Mouse (Mus musculus): ENCODE measurements around the gene Disp1.

Gene Disp1

DNA sequence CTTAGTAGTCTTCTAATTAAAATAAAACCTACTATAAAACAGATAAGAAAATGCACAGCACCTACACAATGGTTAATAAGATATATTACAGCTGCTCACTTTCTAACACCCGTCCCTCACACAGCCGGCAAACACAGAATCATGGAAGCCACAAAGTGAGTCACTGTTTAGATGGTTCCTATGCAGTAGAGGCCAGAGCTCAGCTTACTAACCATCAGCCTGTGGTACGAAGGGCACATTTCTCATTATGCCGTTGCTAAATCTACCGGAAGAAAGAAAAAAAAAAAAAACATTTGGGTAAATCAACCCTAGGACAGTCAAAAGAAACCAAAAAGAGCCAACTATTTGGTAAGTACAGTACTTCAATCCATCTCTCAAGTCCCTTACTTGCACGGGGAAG lies 5.6 kb downstream of the Disp1 start:
- ChIA-PET CTCF (interaction anchor here in 2 of 4 experiments (0.6 to 1.0 kb wide), 4 partner anchors 23 to 120 kb away, joined by 3 to 5 read pairs (median 3); no protein-coding TSS in a partner anchor), POLR2A (interaction anchor here in 2 of 4 experiments (0.7 to 1.0 kb wide), 2 partner anchors 12 to 653 kb away, joined by 3 to 4 read pairs; no protein-coding TSS in a partner anchor)

DNA sequence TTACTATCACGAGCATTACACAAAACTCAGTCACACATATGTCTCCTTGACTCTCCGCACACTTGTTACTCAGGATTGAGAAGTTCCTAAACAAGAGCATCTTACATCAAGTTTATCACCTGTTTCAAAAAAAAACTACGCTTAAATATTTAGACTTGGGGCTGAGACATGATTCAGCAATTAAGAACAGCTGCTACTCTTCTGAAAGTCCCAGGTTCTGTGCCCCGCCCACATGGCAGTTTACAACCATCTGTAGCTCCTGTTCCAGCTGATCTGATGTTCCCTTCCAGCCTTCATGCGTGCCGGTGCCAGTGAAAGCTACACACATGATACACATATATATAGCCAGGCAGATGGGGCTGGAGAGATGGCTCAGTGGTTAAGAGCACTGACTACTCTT lies 7.5 kb downstream of the Disp1 start:
- ChIA-PET CTCF (interaction anchor here in 2 of 4 experiments (0.5 to 1.4 kb wide), 2 partner anchors 98 to 223 kb away, joined by 4 to 9 read pairs; no protein-coding TSS in a partner anchor), POLR2A (interaction anchor here in 1 of 4 experiments (0.8 kb wide), 1 partner anchor 18 kb away, joined by 3 read pairs; no protein-coding TSS in a partner anchor)

DNA sequence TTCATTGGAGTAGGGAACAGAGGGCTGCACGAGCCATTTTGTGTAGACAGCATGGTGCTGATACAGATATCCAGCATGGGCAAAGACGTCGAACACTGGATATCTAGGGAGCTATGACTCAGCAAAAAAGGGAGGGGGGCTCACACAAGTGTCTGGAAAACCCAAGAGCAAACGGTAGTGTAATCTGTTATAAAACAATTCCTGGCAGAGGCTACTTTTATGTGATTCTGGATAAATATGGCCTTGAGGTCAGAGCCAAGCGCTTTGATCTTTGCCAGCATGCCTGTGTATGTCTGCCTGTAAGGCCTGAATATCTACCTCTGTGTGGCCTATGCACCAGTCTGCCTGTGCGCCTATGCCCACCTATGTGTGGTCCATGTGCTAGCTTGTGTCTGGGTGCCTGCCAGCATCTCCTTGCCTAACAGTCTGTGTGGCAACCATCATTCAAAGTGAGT lies 8.5 kb downstream of the Disp1 start:
- POLR2A ChIA-PET, result interaction anchor here in 3 of 4 experiments (0.6 to 2.1 kb wide), 8 partner anchors 9 to 118 kb away, joined by 3 to 10 read pairs (median 3); partner anchors contain the start of gene Disp1 (in 2 of the 3)
- CTCF ChIA-PET, result no interaction called here

DNA sequence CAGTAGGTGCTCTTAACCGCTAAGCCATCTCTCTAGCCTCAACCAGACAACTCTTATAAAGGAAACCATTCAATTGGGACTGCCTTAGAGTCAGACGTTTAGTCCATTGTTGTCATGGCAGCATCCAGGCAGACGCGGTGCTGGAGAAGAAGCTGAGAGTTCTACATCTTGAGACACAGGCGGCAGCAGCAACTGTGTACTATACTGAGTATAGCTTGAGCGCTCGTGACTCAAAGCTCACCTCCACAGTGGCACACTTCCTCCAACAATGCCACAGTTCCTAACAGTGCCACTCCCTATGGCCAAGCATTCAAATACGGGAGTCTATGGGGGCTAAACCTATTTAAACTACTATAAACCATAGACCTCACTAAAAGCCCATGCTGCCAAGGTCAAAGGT lies 11.2 kb downstream of the Disp1 start:
- POLR2A ChIA-PET, result interaction anchor here in 2 of 4 experiments (0.5 to 1.3 kb wide), 3 partner anchors 115 to 761 kb away, joined by 3 to 4 read pairs (median 4); no protein-coding TSS in a partner anchor

DNA sequence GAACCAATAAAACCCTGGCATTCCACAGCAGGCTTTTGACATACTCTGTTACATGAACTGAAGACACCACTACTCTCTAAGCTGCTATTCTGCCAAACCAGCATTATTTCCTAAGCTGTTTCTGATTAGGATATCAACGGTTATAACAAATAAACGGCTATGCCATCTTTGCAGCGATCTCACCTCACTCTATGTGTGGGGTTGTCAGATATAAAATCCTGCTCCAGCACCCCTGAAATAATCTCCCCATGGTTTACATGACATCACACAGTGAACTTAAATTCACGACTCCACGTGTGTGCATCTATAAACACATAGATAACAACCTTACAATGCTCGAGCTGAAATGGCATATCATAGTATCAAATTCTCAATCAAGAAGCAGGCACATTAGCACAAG lies 13.7 kb downstream of the Disp1 start:
- CTCF ChIA-PET, result no interaction called here
- POLR2A ChIA-PET, result no interaction called here

More for the DNA sequence above, 11.2 kb downstream of the Disp1 start:
- CTCF ChIA-PET, result interaction anchor here in 1 of 4 experiments (0.5 kb wide), 1 partner anchor 615 kb away, joined by 3 read pairs; no protein-coding TSS in a partner anchor

DNA sequence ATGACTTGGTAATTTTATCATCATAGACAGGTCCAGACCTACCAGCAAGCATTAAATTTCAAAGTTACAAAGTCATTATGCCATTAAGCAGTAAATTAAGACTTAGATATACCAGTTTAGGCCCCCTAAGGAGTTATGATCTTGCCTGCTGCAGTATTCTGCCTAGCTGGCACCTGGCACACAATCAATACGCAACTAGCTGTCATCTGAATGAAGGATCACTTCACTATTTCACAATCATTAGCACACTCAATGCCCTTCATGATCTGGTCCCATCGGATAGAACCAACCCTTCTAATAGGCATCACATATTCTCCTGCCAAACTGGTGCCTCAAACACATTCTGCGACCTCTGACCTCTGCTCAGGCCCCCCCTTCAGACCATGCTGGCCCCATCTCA lies 14.2 kb downstream of the Disp1 start:
- ChIA-PET POLR2A (no interaction called here), CTCF (no interaction called here)

DNA sequence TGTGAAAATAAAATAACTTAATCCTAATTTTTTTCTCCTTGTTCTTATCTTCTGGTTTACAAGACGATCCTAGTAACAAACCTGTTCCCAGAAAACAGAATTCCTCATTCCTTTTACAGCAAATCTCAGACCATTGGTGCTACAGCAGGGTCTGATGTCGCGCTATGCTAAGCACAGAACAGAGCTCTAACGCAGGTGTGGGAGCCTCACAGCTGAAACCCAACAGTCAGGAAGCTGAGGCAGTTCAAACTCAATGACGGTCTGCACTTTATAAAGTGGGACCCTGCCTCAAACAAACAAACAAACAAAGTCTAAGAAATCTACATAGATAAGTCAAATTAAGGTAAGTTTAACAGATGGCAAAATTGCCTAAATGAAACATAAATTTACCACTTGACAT lies 20.4 kb downstream of the Disp1 start:
- CTCF ChIA-PET, result no interaction called here
- POLR2A ChIA-PET, result interaction anchor here in 1 of 4 experiments (1.2 kb wide), 1 partner anchor 105 kb away, joined by 3 read pairs; no protein-coding TSS in a partner anchor

DNA sequence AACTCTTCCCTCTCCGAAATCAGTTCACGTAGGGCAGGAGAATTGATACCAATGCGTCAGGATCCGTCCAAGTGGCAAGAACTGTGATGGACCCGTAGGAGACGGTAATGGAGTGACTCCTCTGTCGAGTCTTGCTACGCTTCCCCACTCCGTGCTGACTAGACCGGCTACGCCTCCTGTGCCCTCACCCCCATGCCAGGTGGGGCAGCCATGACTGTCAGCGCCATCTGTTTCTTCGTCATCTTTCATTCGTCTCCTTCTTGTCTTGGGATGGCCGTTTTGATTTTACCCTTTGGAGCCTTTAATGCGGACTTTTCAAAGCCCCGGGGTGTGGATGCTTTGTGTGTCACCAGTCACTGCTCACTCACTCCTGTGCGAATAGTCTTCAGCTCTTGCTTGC lies 26.6 kb downstream of the Disp1 start:
- POLR2A ChIA-PET, result interaction anchor here in 1 of 4 experiments (1.1 kb wide), 1 partner anchor 50 kb away, joined by 3 read pairs; no protein-coding TSS in a partner anchor

DNA sequence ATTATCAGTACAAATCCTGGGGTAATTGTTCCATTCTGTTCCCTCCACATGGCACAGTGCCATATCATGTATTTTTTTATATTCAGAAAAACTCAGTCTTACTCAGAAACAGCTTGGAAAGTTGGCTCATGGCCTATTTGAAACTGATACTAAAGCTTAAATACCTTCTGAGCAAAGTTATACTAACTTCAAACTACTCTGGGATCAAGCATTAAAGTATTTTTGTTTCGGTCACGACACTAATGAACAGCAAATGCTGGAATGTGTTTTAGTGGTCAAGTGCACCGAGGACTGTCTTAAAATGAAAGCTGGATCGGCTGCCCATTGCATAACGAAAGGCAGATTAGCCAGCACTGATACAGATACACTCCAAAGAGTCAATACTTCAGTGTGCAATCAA lies 27.2 kb downstream of the Disp1 start:
- POLR2A ChIA-PET, result interaction anchor here in 1 of 4 experiments (1.1 kb wide), 1 partner anchor 50 kb away, joined by 3 read pairs; no protein-coding TSS in a partner anchor
- CTCF ChIA-PET, result no interaction called here

More for the DNA sequence above, 26.6 kb downstream of the Disp1 start:
- CTCF ChIA-PET, result interaction anchor here in 1 of 4 experiments (0.6 kb wide), 1 partner anchor 1843 kb away, joined by 4 read pairs; no protein-coding TSS in a partner anchor

DNA sequence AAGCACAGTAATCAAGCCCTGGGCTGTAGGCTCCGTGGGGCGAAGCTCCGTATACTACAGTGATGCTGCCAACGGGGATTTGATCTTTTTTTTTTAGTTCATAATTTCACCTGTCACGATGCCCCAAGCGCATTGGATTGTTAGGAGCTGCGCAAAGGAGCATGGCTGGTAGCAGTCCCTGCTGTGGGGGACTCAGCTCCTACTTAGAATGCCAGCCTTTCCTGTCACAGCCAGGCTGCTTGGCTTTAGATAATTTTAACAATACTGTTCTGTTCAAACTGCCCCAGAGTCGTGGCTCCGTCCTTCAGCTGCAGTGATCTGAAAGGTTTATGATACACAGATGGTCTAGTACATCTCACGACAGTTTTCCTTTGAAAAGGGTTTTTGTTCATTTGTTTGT lies 29.9 kb downstream of the Disp1 start:
- POLR2A ChIA-PET, result no interaction called here
- CTCF ChIA-PET, result no interaction called here

DNA sequence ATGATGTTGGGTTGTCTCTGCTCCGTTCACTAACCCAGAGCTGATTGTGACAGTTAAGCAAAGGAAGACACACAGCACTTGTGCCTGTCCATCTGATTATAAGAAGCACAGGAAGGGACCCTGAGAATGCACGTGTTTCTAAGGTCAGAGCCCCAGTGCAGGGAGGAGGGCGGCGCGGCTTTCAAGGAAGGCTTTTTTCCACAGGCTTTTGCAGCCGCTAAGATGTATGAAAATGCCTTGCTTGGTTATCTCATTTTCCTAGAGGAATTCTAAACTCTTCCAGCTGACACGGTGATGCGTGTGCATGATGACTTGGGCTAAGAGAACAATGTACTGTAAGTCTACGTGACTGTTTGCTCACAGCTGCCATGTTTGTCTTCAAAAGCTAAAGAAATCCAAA lies 30.9 kb downstream of the Disp1 start:
- ChIA-PET CTCF (no interaction called here), POLR2A (no interaction called here)

DNA sequence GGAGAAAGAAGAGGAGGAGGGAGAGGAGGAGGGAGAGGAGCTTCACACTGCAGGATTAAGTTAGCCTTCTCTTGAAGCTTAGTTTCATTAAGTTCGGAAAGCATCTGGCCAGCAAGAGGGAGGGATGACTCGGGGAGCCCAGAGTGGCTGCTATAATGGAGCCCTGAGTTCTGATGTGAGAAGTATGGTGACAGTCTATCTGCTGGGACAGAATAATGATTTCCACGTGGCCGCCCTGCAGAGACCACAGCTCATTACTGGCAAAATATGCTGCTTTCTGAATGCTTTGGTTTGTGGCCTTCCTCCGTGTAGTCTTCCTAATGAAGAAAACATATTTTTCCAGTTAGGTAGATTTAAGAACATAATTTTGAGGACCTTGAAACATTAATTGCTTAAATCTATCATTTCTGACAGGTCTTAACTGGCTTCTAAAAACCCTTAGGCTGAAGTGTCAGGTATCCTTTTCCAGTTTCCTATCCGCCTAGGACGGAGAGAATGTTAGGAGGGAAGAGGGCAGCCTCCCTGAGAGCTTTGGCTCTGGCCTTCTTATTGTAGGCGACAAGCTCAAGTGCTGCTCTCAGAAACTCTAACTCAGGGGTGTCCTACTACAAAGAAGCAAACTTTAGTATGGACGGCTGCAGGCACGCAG lies 32.2 kb downstream of the Disp1 start:
- ChIA-PET CTCF (interaction anchor here in 1 of 4 experiments (0.6 kb wide), 1 partner anchor 12 kb away, joined by 4 read pairs; no protein-coding TSS in a partner anchor), POLR2A (interaction anchor here in 1 of 4 experiments (0.9 kb wide), 1 partner anchor 94 kb away, joined by 4 read pairs; no protein-coding TSS in a partner anchor)

DNA sequence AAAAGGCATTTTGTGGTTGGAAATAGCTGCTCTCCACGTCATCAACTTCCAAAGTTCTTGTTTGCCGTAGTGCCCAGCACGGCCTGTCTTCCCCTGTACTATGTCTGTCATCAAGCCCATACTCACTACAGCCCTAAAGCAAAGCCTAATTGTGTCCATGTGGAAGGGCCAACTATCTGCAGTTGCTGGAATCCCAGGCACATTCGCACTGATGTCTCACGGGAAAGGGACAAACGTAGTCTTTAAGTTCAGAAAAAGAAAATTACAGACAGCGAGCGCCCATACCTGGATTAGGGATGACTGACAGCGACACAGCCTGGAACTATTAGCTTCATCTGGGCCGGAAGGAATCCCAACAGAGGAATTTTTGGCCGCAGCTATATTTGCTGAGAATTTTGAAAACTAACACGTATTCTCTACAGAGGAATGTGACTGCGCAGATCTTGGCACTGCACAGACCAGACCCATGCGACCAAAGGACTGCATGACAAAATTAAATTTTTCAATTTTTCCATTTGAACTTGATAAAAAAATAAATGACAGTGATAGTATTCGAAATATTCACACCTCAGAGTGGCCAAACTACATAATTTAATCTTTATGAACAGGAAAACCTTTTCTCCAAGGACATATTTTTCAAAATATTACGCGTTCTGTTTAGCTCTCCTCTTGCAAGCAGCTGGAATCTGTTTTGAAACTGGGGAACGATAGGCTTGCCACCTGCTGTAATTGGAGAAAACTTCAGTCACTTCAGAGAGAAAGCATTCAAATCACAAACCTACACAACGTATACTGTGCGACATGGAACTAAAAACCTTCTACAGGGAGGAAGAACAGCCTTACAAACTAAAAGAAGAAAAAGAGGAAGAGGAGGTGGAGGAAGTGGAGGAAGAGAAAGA lies 33.0 kb downstream of the Disp1 start:
- POLR2A ChIA-PET, result interaction anchor here in 1 of 4 experiments (0.9 kb wide), 1 partner anchor 93 kb away, joined by 4 read pairs; no protein-coding TSS in a partner anchor
- CTCF ChIA-PET, result interaction anchor here in 1 of 4 experiments (0.6 kb wide), 1 partner anchor 11 kb away, joined by 4 read pairs; no protein-coding TSS in a partner anchor

DNA sequence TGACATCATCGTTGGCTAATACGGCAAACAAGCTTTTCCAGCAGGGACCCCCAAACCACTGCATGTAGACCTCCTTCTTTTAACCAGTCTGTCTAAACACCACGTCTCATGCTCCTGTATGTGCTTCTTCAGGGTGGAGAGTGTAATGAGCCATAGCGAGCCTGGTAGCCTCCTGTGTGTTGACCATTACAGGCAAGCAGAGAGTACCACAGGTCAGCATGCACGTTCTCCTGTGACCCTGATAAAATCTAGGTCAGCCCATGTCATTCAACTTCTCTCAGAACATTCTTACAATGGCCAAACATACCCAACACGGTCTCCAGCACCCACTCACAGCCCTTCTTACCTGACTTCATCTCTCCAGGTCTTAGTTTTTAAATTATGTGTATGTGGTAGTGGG lies 35.8 kb downstream of the Disp1 start:
- POLR2A ChIA-PET, result no interaction called here
- CTCF ChIA-PET, result interaction anchor here in 1 of 4 experiments (0.8 kb wide), 2 partner anchors 13 to 90 kb away, joined by 3 to 4 read pairs; no protein-coding TSS in a partner anchor

DNA sequence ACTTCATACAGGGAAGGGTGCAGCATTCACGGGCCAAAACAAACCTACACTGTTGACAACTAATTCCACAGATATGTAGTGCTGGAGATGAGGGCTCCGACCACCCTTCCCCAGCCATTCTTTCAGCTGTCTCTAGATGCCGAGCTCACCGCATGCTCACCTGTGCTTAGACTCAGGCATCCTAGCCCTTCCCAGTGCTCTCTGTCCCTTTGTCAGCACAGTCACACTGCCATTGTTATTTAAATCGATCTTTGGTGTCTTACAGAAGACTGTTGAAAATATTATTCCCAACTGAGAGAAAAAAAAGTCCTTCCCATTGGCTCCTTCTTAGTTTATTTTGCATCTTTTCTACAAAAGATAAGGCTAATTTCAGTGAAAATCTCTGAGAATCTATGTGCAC lies 36.6 kb downstream of the Disp1 start:
- ChIA-PET POLR2A (interaction anchor here in 1 of 4 experiments (0.7 kb wide), 1 partner anchor 10 kb away, joined by 3 read pairs; no protein-coding TSS in a partner anchor), CTCF (interaction anchor here in 1 of 4 experiments (0.8 kb wide), 2 partner anchors 14 to 90 kb away, joined by 3 to 4 read pairs; no protein-coding TSS in a partner anchor)

DNA sequence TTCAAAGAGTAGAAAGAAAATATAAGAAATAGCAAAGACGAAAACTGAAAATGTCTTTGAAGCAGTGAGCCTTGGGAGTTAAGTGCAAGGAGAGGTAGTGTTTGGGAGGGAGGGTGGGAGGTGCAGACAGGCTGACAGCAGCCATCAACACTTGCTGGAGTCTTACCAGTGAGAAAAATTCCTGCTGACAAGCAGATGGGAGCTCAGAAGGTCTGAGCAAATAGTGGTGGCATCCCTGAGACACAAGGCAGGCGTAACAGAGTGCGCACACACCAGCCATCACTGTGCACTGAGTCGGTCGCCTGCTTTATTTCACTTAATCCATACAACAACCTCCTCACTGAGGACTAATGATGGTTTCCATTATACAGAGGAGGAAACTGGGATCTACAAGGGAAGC lies 37.8 kb downstream of the Disp1 start:
- CTCF ChIA-PET, result no interaction called here

DNA sequence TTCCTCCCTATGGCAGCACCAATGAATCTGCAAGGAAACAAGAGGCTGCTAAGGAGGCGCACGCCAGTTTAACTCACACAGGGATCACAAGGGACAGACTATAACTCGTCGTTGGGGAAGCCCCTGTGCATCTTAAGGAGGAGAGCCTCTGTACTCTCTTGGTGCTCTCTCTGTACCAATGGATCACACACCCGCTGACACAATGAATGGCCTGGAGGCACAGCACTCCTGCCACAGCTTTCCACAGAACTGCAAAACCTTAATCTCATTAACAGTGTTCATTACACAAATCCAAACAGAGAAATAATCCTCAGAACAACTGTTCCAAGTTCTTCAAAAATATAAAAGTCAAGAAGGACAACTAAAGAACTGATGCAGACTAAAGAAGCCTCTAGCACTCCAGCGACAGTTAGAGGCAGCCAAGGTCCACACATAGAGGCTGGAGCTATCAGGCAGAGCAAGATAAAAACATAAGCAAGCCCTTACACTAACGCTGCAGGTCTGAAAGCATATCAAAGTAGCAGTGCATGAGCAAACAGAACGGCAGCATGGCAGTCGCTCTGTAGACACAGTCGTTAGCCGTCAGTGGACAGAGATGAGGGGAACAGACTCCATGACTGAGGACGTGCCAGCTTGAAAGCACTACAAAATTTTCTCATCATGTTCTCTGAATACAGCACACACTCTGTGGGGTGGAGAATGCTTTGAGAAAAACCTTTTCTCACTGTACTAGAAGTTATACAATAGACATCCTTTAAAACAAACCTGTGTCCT lies 38.5 kb downstream of the Disp1 start:
- ChIA-PET POLR2A (interaction anchor here in 1 of 4 experiments (1.3 kb wide), 1 partner anchor 88 kb away, joined by 3 read pairs; no protein-coding TSS in a partner anchor), CTCF (no interaction called here)

More for the DNA sequence above, 37.8 kb downstream of the Disp1 start:
- POLR2A ChIA-PET, result interaction anchor here in 1 of 4 experiments (1.3 kb wide), 1 partner anchor 88 kb away, joined by 3 read pairs; no protein-coding TSS in a partner anchor

DNA sequence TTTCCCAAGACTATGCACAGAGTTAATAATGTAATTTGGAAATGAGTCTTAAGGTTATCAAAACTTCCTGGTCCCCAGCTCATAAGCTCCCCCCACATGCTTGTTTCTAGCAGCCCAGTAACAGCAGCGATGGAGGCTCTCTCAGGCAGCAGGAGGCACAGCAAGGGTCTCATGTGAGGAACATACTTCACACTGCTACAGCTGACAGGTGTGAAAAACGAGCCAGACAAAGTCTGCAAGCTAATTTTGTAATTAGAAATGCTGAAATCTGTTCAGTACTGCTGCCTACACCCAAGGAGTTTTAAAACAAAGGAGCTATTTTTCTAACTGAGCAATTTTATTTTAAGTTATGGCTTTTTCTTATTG lies 40.3 kb downstream of the Disp1 start:
- ChIA-PET POLR2A (interaction anchor here in 1 of 4 experiments (1.2 kb wide), 1 partner anchor 31 kb away, joined by 3 read pairs; no protein-coding TSS in a partner anchor), CTCF (no interaction called here)

All from embryonic stem cell, embryonic (primary cell).